Mouse (Mus musculus): Measurements from ENCODE around the gene Ostn.
A peak's percentile ranks its signal among the peaks of the same experiment; 100 is the strongest.
"Not testable (repeated sequence)": the region's sequence is repeated elsewhere in the genome, so short reads cannot be mapped to it uniquely, and the experiment has no call there.

Gene Ostn

GRCm38 (mm10) chr16:27307189-27307588 is at the start of gene Ostn:
TSS of gene Ostn (plus strand) at chr16:27307489.
- DNase-seq (ENCODE audit: extremely low read depth, insufficient read length, low spot score) = not testable (repeated sequence)

- no peak for DNase-seq (ENCODE audit: extremely low read depth, insufficient read length, low spot score)
These were observed 38.5 kb upstream of the Ostn start for GRCm38 (mm10) chr16:27268748-27269147.

- DNase-seq (ENCODE audit: extremely low read depth, insufficient read length, low spot score) = no peak
These were observed 19.9 kb upstream of the Ostn start for GRCm38 (mm10) chr16:27287410-27287809.

- no peak for DNase-seq (ENCODE audit: extremely low read depth, insufficient read length, low spot score)
These were observed 10.8 kb upstream of the Ostn start for GRCm38 (mm10) chr16:27296508-27296907.

- DNase-seq (ENCODE audit: extremely low read depth, insufficient read length, low spot score) = no peak
These were observed 10.4 kb upstream of the Ostn start for GRCm38 (mm10) chr16:27296929-27297328.

- no peak for DNase-seq (ENCODE audit: extremely low read depth, insufficient read length, low spot score)
These were observed 11.8 kb downstream of the Ostn start for GRCm38 (mm10) chr16:27319099-27319498.

GRCm38 (mm10) chr16:27322047-27322446 is 14.8 kb downstream of the Ostn start:
- DNase-seq (ENCODE audit: extremely low read depth, insufficient read length, low spot score) = no peak

GRCm38 (mm10) chr16:27326463-27326862 is 19.2 kb downstream of the Ostn start:
- no peak for DNase-seq (ENCODE audit: extremely low read depth, insufficient read length, low spot score)

- no peak for DNase-seq (ENCODE audit: extremely low read depth, insufficient read length, low spot score)
These were observed 40.2 kb downstream of the Ostn start for GRCm38 (mm10) chr16:27347521-27347920.

GRCm38 (mm10) chr16:27348359-27348758 is 41.1 kb downstream of the Ostn start:
- DNase-seq (ENCODE audit: extremely low read depth, insufficient read length, low spot score) = no peak

- DNase-seq (ENCODE audit: extremely low read depth, insufficient read length, low spot score) = peak; percentile 7
These were observed 41.9 kb downstream of the Ostn start for GRCm38 (mm10) chr16:27349235-27349634.

- no peak for DNase-seq (ENCODE audit: extremely low read depth, insufficient read length, low spot score)
These were observed 42.7 kb downstream of the Ostn start for GRCm38 (mm10) chr16:27349878-27350532.

GRCm38 (mm10) chr16:27354464-27354863 is 47.2 kb downstream of the Ostn start:
- DNase-seq (ENCODE audit: extremely low read depth, insufficient read length, low spot score) = no peak

- DNase-seq (ENCODE audit: extremely low read depth, insufficient read length, low spot score) = no peak
These were observed 52.8 kb downstream of the Ostn start for GRCm38 (mm10) chr16:27360059-27360458.

- DNase-seq (ENCODE audit: extremely low read depth, insufficient read length, low spot score) = no peak
These were observed 62.9 kb downstream of the Ostn start, which contains the start of gene Uts2b for GRCm38 (mm10) chr16:27370191-27370590. TSS of gene Uts2b (minus strand) at chr16:27370239.

GRCm38 (mm10) chr16:27370700-27371099 is 63.4 kb downstream of the Ostn start:
- DNase-seq (ENCODE audit: extremely low read depth, insufficient read length, low spot score) = no peak

GRCm38 (mm10) chr16:27374139-27374538 is 66.8 kb downstream of the Ostn start:
- no peak for DNase-seq (ENCODE audit: extremely low read depth, insufficient read length, low spot score)

- no peak for DNase-seq (ENCODE audit: extremely low read depth, insufficient read length, low spot score)
These were observed 68.0 kb downstream of the Ostn start for GRCm38 (mm10) chr16:27375318-27375717.

GRCm38 (mm10) chr16:27376556-27376955 is 69.3 kb downstream of the Ostn start:
- no peak for DNase-seq (ENCODE audit: extremely low read depth, insufficient read length, low spot score)

GRCm38 (mm10) chr16:27382217-27382616 is 74.9 kb downstream of the Ostn start:
- DNase-seq (ENCODE audit: extremely low read depth, insufficient read length, low spot score) = no peak

- peak; percentile 18 for DNase-seq (ENCODE audit: extremely low read depth, insufficient read length, low spot score)
These were observed 77.8 kb downstream of the Ostn start for GRCm38 (mm10) chr16:27384893-27385603.

- DNase-seq (ENCODE audit: extremely low read depth, insufficient read length, low spot score) = no peak
These were observed 78.4 kb downstream of the Ostn start for GRCm38 (mm10) chr16:27385649-27386048.
